Mouse (Mus musculus): ENCODE data around the gene Irf4.

The Irf4 gene

GRCm38 (mm10) chr13:30749021-30749556 is at the start of gene Irf4:
TSS of gene Irf4 (plus strand) at chr13:30749226.
- no peak for DNase-seq (ENCODE audit: low read depth, low spot score)

GRCm38 (mm10) chr13:30702695-30703094 is 46.3 kb upstream of the Irf4 start:
- DNase-seq (ENCODE audit: low read depth, low spot score), result no peak

- no peak for DNase-seq (ENCODE audit: low read depth, low spot score)
Measured at GRCm38 (mm10) chr13:30704246-30705095, 44.6 kb upstream of the Irf4 start.

GRCm38 (mm10) chr13:30711066-30711465 is 38.0 kb upstream of the Irf4 start:
- no peak for DNase-seq (ENCODE audit: low read depth, low spot score)

- DNase-seq (ENCODE audit: low read depth, low spot score), result no peak
Measured at GRCm38 (mm10) chr13:30711711-30712110, 37.3 kb upstream of the Irf4 start.

GRCm38 (mm10) chr13:30712280-30712679 is 36.7 kb upstream of the Irf4 start:
- no peak for DNase-seq (ENCODE audit: low read depth, low spot score)

- no peak for DNase-seq (ENCODE audit: low read depth, low spot score)
Measured at GRCm38 (mm10) chr13:30713621-30714020, 35.4 kb upstream of the Irf4 start.

GRCm38 (mm10) chr13:30714552-30714951 is 34.5 kb upstream of the Irf4 start:
- DNase-seq (ENCODE audit: low read depth, low spot score), result no peak

GRCm38 (mm10) chr13:30715060-30715459 is 34.0 kb upstream of the Irf4 start:
- DNase-seq (ENCODE audit: low read depth, low spot score), result no peak

- no peak for DNase-seq (ENCODE audit: low read depth, low spot score)
Measured at GRCm38 (mm10) chr13:30715573-30715972, 33.5 kb upstream of the Irf4 start.

- DNase-seq (ENCODE audit: low read depth, low spot score), result no peak
Measured at GRCm38 (mm10) chr13:30716611-30717010, 32.4 kb upstream of the Irf4 start.

GRCm38 (mm10) chr13:30722601-30723000 is 26.4 kb upstream of the Irf4 start:
- DNase-seq (ENCODE audit: low read depth, low spot score), result no peak

- DNase-seq (ENCODE audit: low read depth, low spot score), result no peak
Measured at GRCm38 (mm10) chr13:30723258-30723657, 25.8 kb upstream of the Irf4 start.

- no peak for DNase-seq (ENCODE audit: low read depth, low spot score)
Measured at GRCm38 (mm10) chr13:30723858-30724257, 25.2 kb upstream of the Irf4 start.

GRCm38 (mm10) chr13:30724691-30725271 is 24.2 kb upstream of the Irf4 start:
- no peak for DNase-seq (ENCODE audit: low read depth, low spot score)

- no peak for DNase-seq (ENCODE audit: low read depth, low spot score)
Measured at GRCm38 (mm10) chr13:30726879-30727278, 22.1 kb upstream of the Irf4 start.

GRCm38 (mm10) chr13:30728155-30728554 is 20.9 kb upstream of the Irf4 start:
- no peak for DNase-seq (ENCODE audit: low read depth, low spot score)

GRCm38 (mm10) chr13:30729245-30729644 is 19.8 kb upstream of the Irf4 start:
- no peak for DNase-seq (ENCODE audit: low read depth, low spot score)

GRCm38 (mm10) chr13:30730104-30730793 is 18.8 kb upstream of the Irf4 start:
- no peak for DNase-seq (ENCODE audit: low read depth, low spot score)

- DNase-seq (ENCODE audit: low read depth, low spot score), result no peak
Measured at GRCm38 (mm10) chr13:30732709-30733445, 16.1 kb upstream of the Irf4 start.

- DNase-seq (ENCODE audit: low read depth, low spot score), result no peak
Measured at GRCm38 (mm10) chr13:30736721-30737120, 12.3 kb upstream of the Irf4 start.

- no peak for DNase-seq (ENCODE audit: low read depth, low spot score)
Measured at GRCm38 (mm10) chr13:30737257-30737656, 11.8 kb upstream of the Irf4 start.
